Mouse (Mus musculus): ENCODE results near the gene Cort.
"Not testable (repeated sequence)": the region's sequence is repeated elsewhere in the genome, so short reads cannot be mapped to it uniquely, and the experiment has no call there.

Cort gene

GRCm38 (mm10) chr4:149126663-149127062, at the start of gene Cort:
TSS of gene Cort (minus strand) at chr4:149126763.
- DNase-seq (ENCODE audit: low spot score in 2 of 2): no peak

- DNase-seq (ENCODE audit: low spot score in 2 of 2): peak in 1 of 2 experiments; percentile 19
Measured at GRCm38 (mm10) chr4:149173661-149174060, 47.1 kb upstream of the Cort start.

- DNase-seq (ENCODE audit: low spot score in 2 of 2): peak; percentile 62 to 72
Measured at GRCm38 (mm10) chr4:149172666-149173065, 46.1 kb upstream of the Cort start.

GRCm38 (mm10) chr4:149172083-149172482, 45.5 kb upstream of the Cort start:
- peak in 1 of 2 experiments; percentile 60 for DNase-seq (ENCODE audit: low spot score in 2 of 2)

GRCm38 (mm10) chr4:149171581-149171981, 45.0 kb upstream of the Cort start:
- DNase-seq (ENCODE audit: low spot score in 2 of 2): peak; percentile 43 to 54

GRCm38 (mm10) chr4:149170394-149170931, 43.9 kb upstream of the Cort start:
- peak; percentile 35 to 45 for DNase-seq (ENCODE audit: low spot score in 2 of 2)

- DNase-seq (ENCODE audit: low spot score in 2 of 2): not testable (repeated sequence)
Measured at GRCm38 (mm10) chr4:149169926-149170325, 43.4 kb upstream of the Cort start.

- no peak for DNase-seq (ENCODE audit: low spot score in 2 of 2)
Measured at GRCm38 (mm10) chr4:149168016-149168415, 41.5 kb upstream of the Cort start.

- peak; percentile 43 to 46 for DNase-seq (ENCODE audit: low spot score in 2 of 2)
Measured at GRCm38 (mm10) chr4:149166957-149167611, 40.5 kb upstream of the Cort start.

GRCm38 (mm10) chr4:149166215-149166946, 39.8 kb upstream of the Cort start, which contains the start of gene Pgd:
TSS of gene Pgd (minus strand) at chr4:149166771.
- peak; percentile 97 to 98 for DNase-seq (ENCODE audit: low spot score in 2 of 2)

- no peak for DNase-seq (ENCODE audit: low spot score in 2 of 2)
Measured at GRCm38 (mm10) chr4:149164150-149164549, 37.6 kb upstream of the Cort start.

- DNase-seq (ENCODE audit: low spot score in 2 of 2): no peak
Measured at GRCm38 (mm10) chr4:149163196-149163595, 36.6 kb upstream of the Cort start.

GRCm38 (mm10) chr4:149161166-149161565, 34.6 kb upstream of the Cort start:
- no peak for DNase-seq (ENCODE audit: low spot score in 2 of 2)

- no peak for DNase-seq (ENCODE audit: low spot score in 2 of 2)
Measured at GRCm38 (mm10) chr4:149159891-149160290, 33.3 kb upstream of the Cort start.

- DNase-seq (ENCODE audit: low spot score in 2 of 2): no peak
Measured at GRCm38 (mm10) chr4:149159203-149159602, 32.6 kb upstream of the Cort start.

GRCm38 (mm10) chr4:149157415-149157973, 30.9 kb upstream of the Cort start:
- DNase-seq (ENCODE audit: low spot score in 2 of 2): no peak

GRCm38 (mm10) chr4:149155711-149156110, 29.1 kb upstream of the Cort start:
- DNase-seq (ENCODE audit: low spot score in 2 of 2): no peak

- DNase-seq (ENCODE audit: low spot score in 2 of 2): no peak
Measured at GRCm38 (mm10) chr4:149154859-149155258, 28.3 kb upstream of the Cort start.

- no peak for DNase-seq (ENCODE audit: low spot score in 2 of 2)
Measured at GRCm38 (mm10) chr4:149150721-149151120, 24.2 kb upstream of the Cort start.

- no peak for DNase-seq (ENCODE audit: low spot score in 2 of 2)
Measured at GRCm38 (mm10) chr4:149150256-149150655, 23.7 kb upstream of the Cort start.

- peak in 1 of 2 experiments; percentile 37 for DNase-seq (ENCODE audit: low spot score in 2 of 2)
Measured at GRCm38 (mm10) chr4:149149611-149150010, 23.0 kb upstream of the Cort start.

GRCm38 (mm10) chr4:149149196-149149595, 22.6 kb upstream of the Cort start:
- DNase-seq (ENCODE audit: low spot score in 2 of 2): no peak

All from heart, adult 9 months (tissue).